Mouse (Mus musculus) myocyte (in vitro differentiated cells): ENCODE results near the gene Psenen.

Experiments used
- POLR2A ChIP-seq: IDR thresholded peaks from one replicate; pipeline ENCODE4 v1.6.1; 2011; ENCODE audit warnings: low read depth, mild to moderate bottlenecking, control low read depth, moderate library complexity; ENCODE audit not compliant: insufficient read length
- SRF ChIP-seq: IDR thresholded peaks from one replicate; pipeline ENCODE4 v1.6.1; 2011; ENCODE audit warnings: low read depth; ENCODE audit not compliant: control insufficient read depth, insufficient read length

DNA sequence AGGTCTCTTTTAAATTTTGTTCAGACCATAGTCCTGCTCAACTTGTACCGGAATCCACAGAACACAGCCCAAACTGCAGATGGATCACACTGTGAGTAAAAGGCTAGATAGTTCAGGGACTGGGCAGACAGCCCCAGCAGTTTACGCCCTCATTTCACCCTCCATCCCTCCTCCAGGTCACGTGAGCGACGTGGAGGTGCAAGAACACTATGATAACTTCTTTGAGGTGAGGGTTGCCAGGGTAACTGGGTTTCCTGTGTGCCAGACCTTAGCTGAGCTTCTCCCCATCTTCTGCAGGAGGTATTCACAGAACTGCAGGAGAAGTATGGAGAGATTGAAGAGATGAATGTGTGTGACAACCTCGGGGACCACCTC is 466 bp upstream of the Psenen start:
- TF ChIP-seq POLR2A, result no peak
- TF ChIP-seq SRF, result no peak
